11 mouse cellular contexts compared by ENCODE assay signal in genomic region chr12:71487591-71488435, GRCm38 (mm10).
DNase-seq lines count a peak whose midpoint lies in the region; ATAC-seq and TF ChIP-seq lines count a peak whose summit lies in the region.
"Had no signal": no experiment of that assay in that cellular context is flagged by ENCODE, and none has a peak within 500 bp of the region (broad histone marks: within the 10 kb centered on the region; RNA-seq: fewer than 3 reads in every experiment).

No protein-coding gene starts in this region.

- H3K4me1 ChIP-seq in embryonic facial prominence, embryonic 12.5 days: peaks cover 13% of the 10 kb centered on the region
- H3K4me1 ChIP-seq in embryonic facial prominence, embryonic 10.5 days: peaks cover 19% of the 10 kb centered on the region
- no peaks in the 10 kb centered on the region for H3K4me1 ChIP-seq in neural tube, embryonic 11.5 days (ENCODE audit: control insufficient read depth, insufficient read depth, low read length)
- peaks cover 5% of the 10 kb centered on the region for H3K4me1 ChIP-seq in hindbrain, postnatal 0 days (ENCODE audit: insufficient read depth, low read length)

- ATAC-seq in embryonic facial prominence, embryonic 12.5 days (ENCODE audit: insufficient number of reproducible peaks, insufficient read depth, low FRiP score, low TSS enrichment): no peak
- ATAC-seq in neural tube, embryonic 11.5 days (ENCODE audit: insufficient read depth, low FRiP score, low TSS enrichment): 0 out of 2 replicates have a peak, but pooled peaks have one; percentile 38
- 0 out of 2 replicates have a peak, but pooled peaks have one; percentile 66 for ATAC-seq in hindbrain, postnatal 0 days
- ATAC-seq: intestine, embryonic 16.5 days had no signal

- H3K27me3 ChIP-seq in embryonic facial prominence, embryonic 12.5 days: no peaks in the 10 kb centered on the region
- H3K27me3 ChIP-seq in embryonic facial prominence, embryonic 10.5 days (replicated peaks; ENCODE audit: low read depth, poor library complexity, severe bottlenecking): no peaks in the 10 kb centered on the region
- H3K27me3 ChIP-seq in neural tube, embryonic 11.5 days (ENCODE audit: control insufficient read depth, insufficient read depth, low read length): no peaks in the 10 kb centered on the region
- no peaks in the 10 kb centered on the region for H3K27me3 ChIP-seq in hindbrain, postnatal 0 days (ENCODE audit: insufficient read depth, low read length)
- H3K27me3 ChIP-seq: lung, embryonic 15.5 days had no signal

- no peak for DNase-seq in embryonic facial prominence, embryonic 10.5 days (ENCODE audit: low spot score)
- DNase-seq in neural tube, embryonic 11.5 days (ENCODE audit: low spot score): peak; percentile 28
- DNase-seq in neural tube, embryonic 10.5 days (ENCODE audit: extremely low spot score, low spot score): no peak
- peak; percentile 65 for DNase-seq in hindbrain, postnatal 0 days (ENCODE audit: low spot score)
- DNase-seq in right cerebral cortex, postnatal 25 days: peak; percentile 16
- DNase-seq in liver: no peak
- no peak for DNase-seq in left cerebral cortex, adult 11 months (ENCODE audit: low spot score)
- DNase-seq: cerebellum, adult 9-11 months had no signal

- H3K36me3 ChIP-seq in embryonic facial prominence, embryonic 12.5 days: no peaks in the 10 kb centered on the region
- H3K36me3 ChIP-seq in embryonic facial prominence, embryonic 10.5 days (replicated peaks): no peaks in the 10 kb centered on the region
- H3K36me3 ChIP-seq in neural tube, embryonic 11.5 days (ENCODE audit: control insufficient read depth, insufficient read depth, low read length): no peaks in the 10 kb centered on the region
- no peaks in the 10 kb centered on the region for H3K36me3 ChIP-seq in hindbrain, postnatal 0 days (ENCODE audit: insufficient read depth, low read length)
- H3K36me3 ChIP-seq: lung, embryonic 15.5 days had no signal

- no peak for TF ChIP-seq CTCF in hindbrain, postnatal 0 days (IDR thresholded peaks at IDR 0.05; ENCODE audit: low read depth)

- no peak overlapping the region for H3K4me3 ChIP-seq in embryonic facial prominence, embryonic 12.5 days
- H3K4me3 ChIP-seq in embryonic facial prominence, embryonic 10.5 days: no peak overlapping the region
- no peak overlapping the region for H3K4me3 ChIP-seq in neural tube, embryonic 11.5 days (ENCODE audit: low read depth, low read length)
- no peak overlapping the region for H3K4me3 ChIP-seq in hindbrain, postnatal 0 days (ENCODE audit: low read length)
- H3K4me3 ChIP-seq: lung, embryonic 15.5 days had no signal

- no peaks in the 10 kb centered on the region for H3K9me3 ChIP-seq in embryonic facial prominence, embryonic 12.5 days
- no peaks in the 10 kb centered on the region for H3K9me3 ChIP-seq in embryonic facial prominence, embryonic 10.5 days
- H3K9me3 ChIP-seq in neural tube, embryonic 11.5 days (ENCODE audit: control insufficient read depth, low read length): no peaks in the 10 kb centered on the region
- H3K9me3 ChIP-seq in hindbrain, postnatal 0 days (ENCODE audit: low read length): no peaks in the 10 kb centered on the region
- H3K9me3 ChIP-seq: lung, embryonic 15.5 days had no signal

- 58% methylated on average over 6 of the region's 6 CpGs for WGBS in embryonic facial prominence, embryonic 12.5 days
- WGBS in embryonic facial prominence, embryonic 10.5 days: 70% methylated on average over 6 of the region's 6 CpGs
- 63% methylated on average over 6 of the region's 6 CpGs for WGBS in neural tube, embryonic 11.5 days
- WGBS in hindbrain, postnatal 0 days: 33% methylated on average over 6 of the region's 6 CpGs

- peak overlapping the region; percentile 17; the same call in 1 of the 2 replicates for H3K27ac ChIP-seq in embryonic facial prominence, embryonic 12.5 days
- H3K27ac ChIP-seq in embryonic facial prominence, embryonic 10.5 days (replicated peaks): no peak overlapping the region
- H3K27ac ChIP-seq in neural tube, embryonic 11.5 days (ENCODE audit: low read depth, low read length): no peak overlapping the region
- no peak overlapping the region for H3K27ac ChIP-seq in hindbrain, postnatal 0 days
- H3K27ac ChIP-seq: lung, embryonic 15.5 days had no signal

- H3K4me2 ChIP-seq in embryonic facial prominence, embryonic 12.5 days (replicated peaks): no peak overlapping the region
- H3K4me2 ChIP-seq in neural tube, embryonic 11.5 days (ENCODE audit: low read depth): no peak overlapping the region
- H3K4me2 ChIP-seq in hindbrain, postnatal 0 days (ENCODE audit: low read depth, low read length): no peak overlapping the region
- H3K4me2 ChIP-seq: lung, embryonic 15.5 days had no signal

- H3K9ac ChIP-seq in embryonic facial prominence, embryonic 12.5 days: no peak overlapping the region
- no peak overlapping the region for H3K9ac ChIP-seq in neural tube, embryonic 11.5 days (ENCODE audit: low read length)
- H3K9ac ChIP-seq in hindbrain, postnatal 0 days (replicated peaks; ENCODE audit: low read length): no peak overlapping the region
- H3K9ac ChIP-seq: lung, embryonic 15.5 days had no signal

Comparison
In these comparisons a context has a peak if more than half of its experiments do, and no peak if none do; other contexts are left out.
1. DNase-seq: peak in neural tube, embryonic 11.5 days (single experiment), hindbrain, postnatal 0 days (single experiment) and right cerebral cortex, postnatal 25 days (single experiment); none in embryonic facial prominence, embryonic 10.5 days (single experiment), neural tube, embryonic 10.5 days (single experiment), liver (single experiment) and left cerebral cortex, adult 11 months (single experiment).